Mouse (Mus musculus) thymus, postnatal 25 days (tissue): ENCODE measurements around the gene Serpina1e.
"Not testable (repeated sequence)": the region's sequence is repeated elsewhere in the genome, so short reads cannot be mapped to it uniquely, and the experiment has no call there.

Source experiments
- DNase-seq: peaks from one replicate; pipeline ENCODE4 v3.0.0; 2022

Serpina1e gene

DNA sequence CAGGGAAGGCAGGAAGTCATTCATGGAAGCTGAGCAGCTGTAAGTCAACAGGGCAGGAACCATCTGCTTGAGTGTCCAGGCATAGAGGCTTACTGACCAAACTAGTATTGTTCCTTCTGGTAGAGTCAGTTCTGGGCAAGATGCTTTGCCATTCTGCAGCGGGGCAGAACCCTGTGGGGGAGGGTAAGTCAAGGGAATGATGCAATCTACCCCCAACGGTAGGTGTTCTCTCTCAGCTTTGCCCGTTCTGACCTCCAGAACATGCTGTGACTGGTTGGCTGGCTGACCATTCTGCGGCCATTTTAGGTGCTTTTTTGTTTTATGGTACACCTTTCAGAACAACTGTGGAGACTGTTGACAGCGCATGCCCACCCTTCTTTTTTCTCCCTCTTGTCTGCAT, 3.6 kb upstream of the Serpina1e start:
- no peak for DNase-seq

DNA sequence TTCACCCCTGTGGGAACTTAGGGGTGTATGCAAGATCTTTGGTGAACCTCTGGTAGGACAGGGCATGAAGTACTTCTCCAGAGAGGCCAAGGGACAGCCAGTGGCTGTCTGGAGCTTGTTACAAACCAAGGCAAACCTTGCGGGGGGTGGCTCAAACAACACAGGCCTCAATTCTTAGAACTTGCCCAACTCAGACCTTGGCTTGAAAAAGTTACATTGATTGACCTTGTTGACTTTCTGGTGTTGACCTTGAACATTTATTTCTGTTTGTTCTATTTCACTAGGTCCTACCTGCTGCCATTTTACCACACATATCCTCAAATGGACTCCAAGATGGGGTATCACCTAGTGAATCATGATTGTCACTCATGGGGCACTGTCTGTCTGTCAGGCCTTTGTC, 2.9 kb upstream of the Serpina1e start:
- no peak for DNase-seq

GRCm38 (mm10) chr12:103956555-103956954, 2.2 kb downstream of the Serpina1e start:
- DNase-seq, result not testable (repeated sequence)

DNA sequence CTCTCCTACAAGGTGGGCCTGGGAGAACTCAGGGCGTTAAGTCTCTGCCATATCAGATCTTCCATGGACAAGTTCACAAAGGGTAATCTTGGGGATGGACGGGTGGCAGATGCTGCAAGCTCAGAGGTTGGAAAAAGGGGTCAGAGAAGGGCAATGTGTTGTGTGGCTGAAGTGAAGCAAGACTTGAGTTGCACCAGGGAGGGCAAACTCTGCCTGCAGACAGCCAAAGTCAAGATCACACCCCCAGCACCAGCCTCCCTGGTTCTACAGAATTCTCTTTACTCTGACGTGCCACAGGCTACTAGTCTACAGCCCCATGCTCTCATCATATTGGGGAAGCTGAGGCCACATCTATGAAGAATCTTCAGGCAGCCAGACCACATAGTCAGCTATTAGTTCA, 5.8 kb downstream of the Serpina1e start:
- DNase-seq, result not testable (repeated sequence)

DNA sequence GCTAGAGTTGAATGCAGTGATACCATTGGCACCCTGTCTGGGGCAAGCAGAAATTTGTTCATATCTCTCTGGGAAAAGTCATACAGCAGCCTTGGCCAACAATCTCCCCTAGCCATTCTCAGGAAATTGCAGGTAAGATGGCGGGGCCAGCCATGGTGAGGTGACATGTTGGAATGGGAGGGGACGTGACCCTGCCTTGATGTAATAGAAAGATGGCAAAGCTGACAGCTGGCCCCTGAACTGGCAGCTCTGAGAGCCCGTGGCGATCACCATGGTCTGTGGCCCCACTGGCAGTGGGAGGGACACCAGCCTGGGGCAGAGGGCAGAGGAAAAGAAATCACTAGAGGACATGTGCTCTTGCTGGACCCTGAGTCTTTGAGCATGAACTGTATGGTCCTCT, 12.5 kb downstream of the Serpina1e start:
- DNase-seq, result no peak

DNA sequence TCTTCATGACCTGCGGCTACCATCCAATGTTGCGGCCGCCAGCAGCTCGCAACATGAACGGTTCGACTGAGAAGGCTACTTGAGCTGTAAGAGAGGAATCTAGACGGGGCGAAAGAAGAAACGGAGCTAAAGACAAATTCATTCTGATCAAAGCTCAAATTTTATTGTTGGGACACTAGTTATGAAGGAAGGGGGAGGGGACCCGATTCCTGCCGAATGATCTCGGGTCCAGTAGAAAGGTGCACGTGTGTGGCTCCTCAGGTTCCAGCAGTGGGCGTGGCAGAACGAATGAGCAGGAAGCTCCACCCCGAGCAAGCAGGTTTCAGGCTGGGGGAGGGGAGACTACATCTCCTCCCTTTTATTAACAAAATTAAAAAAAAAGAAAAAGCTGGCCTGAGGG, 49.6 kb downstream of the Serpina1e start:
- DNase-seq, result not testable (repeated sequence)

- DNase-seq, result not testable (repeated sequence)
Measured at GRCm38 (mm10) chr12:103907746-103908145, 51.0 kb downstream of the Serpina1e start.

- DNase-seq, result not testable (repeated sequence)
Measured at GRCm38 (mm10) chr12:103904837-103905340, 53.9 kb downstream of the Serpina1e start, which contains the start of gene Serpina1c. Gene Serpina1c, minus strand, starts transcription at chr12:103904887.

GRCm38 (mm10) chr12:103901929-103902328, 56.8 kb downstream of the Serpina1e start:
- not testable (repeated sequence) for DNase-seq
